Mouse (Mus musculus) liver, embryonic 12.5 days (tissue): ENCODE data around the gene Mcoln1. TPM values are rescaled to one million over a fixed set of nuclear protein-coding genes. Genes with fewer than 3 reads are reported as not detected.

ENCODE experiments used
- ATAC-seq: fragments of 200-750 bp; cut with Nextera tagmentation; 2 replicates; pipeline ENCODE4 v1.8.0; 2017; ENCODE audit warnings: moderate number of reproducible peaks, mild to moderate bottlenecking, moderate library complexity
- H3K27ac ChIP-seq: fragments of 300-500 bp; sonication (generic); 2 replicates; pipeline ENCODE4 v1.5.1; 2016; ENCODE audit warnings: mild to moderate bottlenecking
- H3K27me3 ChIP-seq: fragments of 300-500 bp; sonication (generic); replicated peaks from 2 replicates; pipeline ENCODE4 v1.6.1; 2016; ENCODE audit warnings: mild to moderate bottlenecking, moderate library complexity
- H3K36me3 ChIP-seq: fragments of 300-500 bp; sonication (generic); 2 replicates; pipeline ENCODE4 v1.6.1; 2016; ENCODE audit warnings: mild to moderate bottlenecking, moderate library complexity
- H3K4me1 ChIP-seq: fragments of 300-500 bp; sonication (generic); 2 replicates; pipeline ENCODE4 v1.6.1; 2016
- H3K4me2 ChIP-seq: fragments of 300-500 bp; sonication (generic); 2 replicates; pipeline ENCODE4 v1.6.1; 2016; ENCODE audit warnings: mild to moderate bottlenecking, moderate library complexity
- H3K4me3 ChIP-seq: fragments of 300-500 bp; sonication (generic); 2 replicates; pipeline ENCODE4 v1.5.1; 2016; ENCODE audit warnings: mild to moderate bottlenecking, moderate library complexity
- H3K9ac ChIP-seq: fragments of 300-500 bp; sonication (generic); 2 replicates; pipeline ENCODE4 v1.6.1; 2016; ENCODE audit warnings: mild to moderate bottlenecking, moderate library complexity
- H3K9me3 ChIP-seq: fragments of 300-500 bp; sonication (generic); replicated peaks from 2 replicates; pipeline ENCODE4 v1.6.1; 2016; ENCODE audit warnings: mild to moderate bottlenecking, moderate library complexity
- WGBS: fragments of 180-500 bp; shearing (Covaris S2); methylation state at CpG from one replicate; pipeline ENCODE4 v1.1.7; 2016; ENCODE audit not compliant: insufficient replicate concordance; 5-methylcytosine and 5-hydroxymethylcytosine counted together
- polyA plus RNA-seq: library from polyadenylated mRNA; unstranded; fragments of >200 nt; fragmentation: Nextera tagmentation; extraction: Ambion mirVana; gene quantifications from 2 replicates; pipeline ENCODE4 v1.2.1, GENCODE M21; 2016

The Mcoln1 gene
- polyA plus RNA-seq, 1 experiment from 2014 or later = 25.7 TPM

DNA sequence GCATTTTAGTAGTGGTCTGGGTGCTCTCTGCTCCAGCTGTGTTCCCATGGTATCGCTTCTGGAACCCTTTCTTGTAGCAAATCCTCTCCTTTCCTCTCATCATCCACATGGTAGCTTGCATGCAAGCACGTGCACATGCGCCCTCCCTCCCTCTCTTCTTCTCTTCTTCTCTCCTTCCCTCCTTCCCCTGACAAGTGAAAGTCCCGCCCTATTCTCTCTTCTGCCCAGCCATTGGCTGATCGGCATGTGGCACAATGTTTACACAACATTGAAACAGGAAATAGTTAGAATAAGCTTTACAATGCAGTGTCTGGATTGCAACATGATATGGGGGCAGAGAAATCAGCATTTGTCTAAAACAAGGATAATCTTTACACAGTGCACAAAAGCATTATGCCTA lies 18.7 kb upstream of the Mcoln1 start:
- Histone ChIP-seq H3K9me3 (no peaks in the 10 kb centered on the region), H3K27ac (no peak overlapping the region), H3K36me3 (no peaks in the 10 kb centered on the region), H3K27me3 (peaks cover 32% of the 10 kb centered on the region), H3K4me3 (no peak overlapping the region), H3K4me2 (no peak overlapping the region), H3K9ac (no peak overlapping the region), H3K4me1 (peaks cover 6% of the 10 kb centered on the region)
- 32% methylated on average over 5 of the region's 5 CpGs for WGBS
- no peak for ATAC-seq

DNA sequence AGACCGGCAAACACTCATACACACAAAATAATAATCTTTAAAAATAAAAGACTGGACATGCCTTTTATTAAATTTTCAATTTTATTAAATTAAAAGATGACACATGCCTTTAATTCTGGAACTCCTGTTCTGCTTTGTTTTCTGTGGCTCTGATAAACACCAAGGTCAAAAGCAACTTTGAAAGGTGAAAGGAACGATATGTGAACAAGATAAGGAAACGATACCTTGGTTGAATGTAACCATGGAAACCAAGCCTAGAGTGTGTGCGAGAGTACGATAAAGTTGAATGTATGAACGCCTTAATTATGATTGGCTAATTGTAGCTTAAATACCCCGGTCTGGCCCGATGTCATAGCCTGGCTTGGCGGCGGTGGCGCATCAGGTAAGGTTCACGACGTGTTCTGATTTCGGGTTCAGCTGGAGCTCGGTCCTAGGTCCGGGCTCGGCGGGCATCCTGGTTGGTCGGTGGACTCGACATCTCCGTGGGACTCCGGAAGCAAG lies 18.0 kb upstream of the Mcoln1 start:
- no peak overlapping the region for H3K27ac ChIP-seq
- ATAC-seq = no peak; the same call in 1 of the 2 replicates
- no peak overlapping the region for H3K4me2 ChIP-seq
- WGBS = 70% methylated on average over 22 of the region's 22 CpGs
- H3K36me3 ChIP-seq = no peaks in the 10 kb centered on the region
- H3K9me3 ChIP-seq = no peaks in the 10 kb centered on the region
- peaks cover 25% of the 10 kb centered on the region for H3K27me3 ChIP-seq
- no peak overlapping the region for H3K9ac ChIP-seq
- no peak overlapping the region for H3K4me3 ChIP-seq
- peaks cover 6% of the 10 kb centered on the region for H3K4me1 ChIP-seq

DNA sequence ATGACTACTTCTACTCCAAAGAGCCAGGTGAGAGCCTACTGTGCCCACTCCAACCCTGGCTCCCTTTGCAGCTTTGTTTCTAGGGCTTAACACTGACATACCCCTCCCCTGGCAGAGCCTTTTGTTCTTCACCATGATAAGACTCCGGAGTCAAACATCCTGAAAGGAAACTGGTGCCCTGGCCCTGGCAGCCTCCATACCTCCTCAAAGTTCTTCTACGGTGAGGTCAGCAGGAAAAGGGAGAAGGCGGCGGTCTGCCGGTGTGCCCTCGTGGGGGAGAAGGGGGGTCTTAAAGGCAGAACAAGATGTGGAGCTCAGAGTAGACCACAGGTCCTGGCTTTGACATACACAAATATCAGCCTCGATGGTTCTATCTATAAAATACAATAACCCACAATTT lies 16.7 kb upstream of the Mcoln1 start:
- Histone ChIP-seq H3K27ac (no peak overlapping the region), H3K4me3 (no peak overlapping the region), H3K36me3 (no peaks in the 10 kb centered on the region), H3K4me1 (peaks cover 6% of the 10 kb centered on the region), H3K9ac (no peak overlapping the region), H3K9me3 (no peaks in the 10 kb centered on the region), H3K4me2 (no peak overlapping the region), H3K27me3 (peaks cover 15% of the 10 kb centered on the region; the same call in 1 of the 2 replicates)
- WGBS = 37% methylated on average over 7 of the region's 7 CpGs
- ATAC-seq = no peak

DNA sequence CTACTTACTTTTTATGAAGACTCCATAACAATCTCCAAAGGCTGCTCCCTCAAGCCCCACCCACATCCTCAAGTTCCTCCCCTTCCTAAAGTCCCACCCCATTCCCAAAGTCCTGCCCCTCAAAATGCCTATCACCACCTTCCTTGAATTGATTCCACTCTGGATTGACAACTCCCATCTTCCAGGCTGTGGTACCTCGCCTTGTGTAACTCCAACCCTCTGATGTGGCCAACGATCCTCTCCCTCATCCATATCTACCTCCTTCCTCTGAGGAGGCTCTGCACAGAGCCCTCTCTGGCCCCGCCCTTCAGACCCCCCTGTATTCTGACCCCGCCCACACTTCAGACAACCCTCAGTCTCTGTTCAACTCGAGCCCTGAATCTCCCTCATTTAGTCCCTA lies 15.1 kb upstream of the Mcoln1 start:
- 12% methylated on average over 5 of the region's 5 CpGs for WGBS
- Histone ChIP-seq H3K4me3 (no peak overlapping the region), H3K27me3 (peaks cover 15% of the 10 kb centered on the region; the same call in 1 of the 2 replicates), H3K9ac (no peak overlapping the region), H3K36me3 (no peaks in the 10 kb centered on the region), H3K9me3 (no peaks in the 10 kb centered on the region), H3K4me2 (no peak overlapping the region), H3K27ac (no peak overlapping the region), H3K4me1 (peaks cover 6% of the 10 kb centered on the region)
- ATAC-seq = peak; percentile 40; the same call in 1 of the 2 replicates

DNA sequence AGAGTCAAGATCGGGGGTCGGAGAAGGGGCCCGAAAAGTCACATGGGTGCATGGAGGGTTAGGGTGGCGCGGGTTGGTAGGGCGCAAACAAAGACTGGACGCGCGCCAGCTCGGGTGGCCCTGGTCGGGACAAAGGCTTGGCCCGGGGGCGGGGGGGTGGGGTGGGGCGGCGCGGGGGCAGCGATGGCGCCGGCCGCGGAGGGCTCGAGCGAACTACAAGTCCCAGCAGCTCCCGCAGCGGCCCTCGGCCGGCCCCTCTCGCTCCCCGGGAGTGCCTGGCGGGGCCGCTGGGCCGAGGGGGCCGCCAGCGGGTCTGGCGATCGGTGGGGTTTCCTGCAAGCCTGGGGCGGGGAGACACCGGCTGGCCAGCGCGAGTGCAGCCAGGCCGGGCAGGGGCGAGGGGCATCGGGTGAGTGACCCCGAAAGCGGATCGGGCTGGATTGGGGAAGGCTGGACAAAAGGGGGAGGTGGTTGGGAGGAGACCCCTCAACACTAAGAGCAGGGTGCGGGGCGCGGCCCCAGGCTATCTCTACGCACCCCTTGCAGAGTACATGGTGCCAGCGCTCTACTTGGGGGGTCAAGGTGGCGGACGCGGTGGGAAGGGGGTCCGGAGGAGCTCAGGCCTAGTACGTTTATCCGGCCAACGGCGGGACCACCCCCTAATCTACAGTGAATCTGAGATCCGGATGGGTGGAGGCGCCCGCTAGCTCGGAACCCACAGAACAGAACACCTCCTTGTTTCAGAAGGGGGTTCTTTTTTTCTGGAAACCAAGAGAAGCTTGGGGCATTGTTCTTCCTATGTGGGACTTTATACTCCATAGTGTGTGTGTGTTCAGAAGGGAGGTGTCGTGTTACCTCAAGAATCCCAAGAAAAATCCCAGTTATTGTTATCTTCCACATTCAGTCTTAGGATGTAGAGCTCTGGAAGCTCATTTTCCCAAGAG lies 7.1 kb upstream of the Mcoln1 start, which contains the start of gene Zfp358:
Zfp358 (plus strand) TSS at position 238 of the 944 bp plus-strand sequence.
- peak within 1 kb of the TSS; percentile 86 for H3K9ac ChIP-seq
- H3K4me3 ChIP-seq = peak within 1 kb of the TSS; percentile 70
- peak within 1 kb of the TSS; percentile 87 for H3K4me2 ChIP-seq
- 0 out of 2 replicates have a peak, but pooled peaks cover 6% of the 10 kb centered on the region for H3K9me3 ChIP-seq
- H3K27me3 ChIP-seq = peaks cover 9% of the 10 kb centered on the region
- peak within 1 kb of the TSS; percentile 53; the same call in 1 of the 2 replicates for H3K27ac ChIP-seq
- ATAC-seq = peak; percentile 81
- peaks cover 22% of the 10 kb centered on the region for H3K36me3 ChIP-seq
- under 1% methylated on average over 64 of the region's 64 CpGs for WGBS
- H3K4me1 ChIP-seq = peaks cover 31% of the 10 kb centered on the region

DNA sequence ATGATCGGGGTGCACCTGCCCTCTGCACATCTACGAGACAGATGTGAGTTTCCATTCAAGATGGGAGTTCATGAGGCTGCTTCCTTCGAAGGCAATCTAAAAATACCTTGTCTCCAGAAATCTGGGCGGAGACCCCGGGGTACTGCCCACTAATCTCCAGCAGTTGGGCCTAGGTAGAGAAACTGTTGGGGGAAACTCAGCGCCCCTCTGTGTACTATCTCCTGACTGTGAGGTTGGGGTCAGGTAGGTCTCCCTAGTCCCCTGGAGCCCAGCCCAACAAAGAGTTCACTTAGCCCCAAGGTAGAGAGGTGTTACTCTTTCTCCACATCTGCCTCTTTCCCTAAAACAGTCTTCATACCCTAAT lies 6.4 kb upstream of the Mcoln1 start:
- peaks cover 31% of the 10 kb centered on the region for H3K4me1 ChIP-seq
- peak overlapping the region; percentile 86 for H3K9ac ChIP-seq
- 0 out of 2 replicates have a peak, but pooled peaks cover 6% of the 10 kb centered on the region for H3K9me3 ChIP-seq
- H3K27me3 ChIP-seq = peaks cover 9% of the 10 kb centered on the region
- H3K36me3 ChIP-seq = peaks cover 22% of the 10 kb centered on the region
- peak overlapping the region; percentile 87 for H3K4me2 ChIP-seq
- H3K27ac ChIP-seq = no peak overlapping the region
- WGBS = 25% methylated on average over 6 of the region's 6 CpGs
- H3K4me3 ChIP-seq = peak overlapping the region; percentile 70
- no peak for ATAC-seq

DNA sequence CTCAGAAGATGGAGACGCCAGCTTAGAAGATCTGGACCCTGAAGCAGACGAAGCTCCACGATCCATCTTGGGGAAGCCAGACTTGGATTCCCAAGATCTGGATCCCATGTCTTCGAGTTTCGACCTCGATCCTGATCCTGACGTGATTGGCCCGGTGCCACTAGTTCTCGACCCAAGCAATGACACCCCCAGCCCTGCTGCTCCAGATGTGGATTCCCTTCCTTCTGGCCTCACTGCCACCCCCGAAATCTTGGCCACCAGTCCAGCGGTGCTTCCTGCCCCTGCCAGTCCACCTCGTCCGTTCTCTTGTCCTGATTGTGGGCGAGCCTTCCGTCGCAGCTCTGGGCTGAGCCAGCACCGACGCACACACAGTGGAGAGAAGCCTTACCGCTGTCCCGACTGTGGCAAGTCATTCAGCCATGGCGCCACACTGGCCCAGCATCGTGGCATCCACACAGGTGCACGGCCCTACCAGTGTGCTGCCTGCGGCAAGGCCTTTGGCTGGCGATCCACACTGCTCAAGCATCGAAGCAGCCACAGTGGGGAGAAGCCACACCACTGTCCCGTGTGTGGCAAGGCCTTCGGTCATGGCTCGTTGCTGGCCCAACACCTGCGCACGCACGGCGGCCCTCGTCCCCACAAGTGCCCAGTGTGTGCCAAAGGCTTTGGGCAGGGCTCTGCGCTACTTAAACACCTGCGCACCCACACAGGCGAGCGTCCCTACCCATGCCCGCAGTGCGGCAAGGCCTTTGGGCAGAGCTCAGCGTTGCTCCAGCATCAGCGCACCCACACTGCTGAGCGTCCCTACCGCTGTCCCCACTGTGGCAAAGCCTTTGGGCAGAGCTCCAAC lies 4.5 kb upstream of the Mcoln1 start:
- Histone ChIP-seq H3K4me2 (no peak overlapping the region), H3K27me3 (peaks cover 9% of the 10 kb centered on the region), H3K4me1 (peaks cover 44% of the 10 kb centered on the region), H3K9ac (no peak overlapping the region), H3K9me3 (0 out of 2 replicates have a peak, but pooled peaks cover 6% of the 10 kb centered on the region), H3K4me3 (no peak overlapping the region), H3K36me3 (peaks cover 22% of the 10 kb centered on the region), H3K27ac (no peak overlapping the region)
- no peak for ATAC-seq
- WGBS = 88% methylated on average over 44 of the region's 44 CpGs

DNA sequence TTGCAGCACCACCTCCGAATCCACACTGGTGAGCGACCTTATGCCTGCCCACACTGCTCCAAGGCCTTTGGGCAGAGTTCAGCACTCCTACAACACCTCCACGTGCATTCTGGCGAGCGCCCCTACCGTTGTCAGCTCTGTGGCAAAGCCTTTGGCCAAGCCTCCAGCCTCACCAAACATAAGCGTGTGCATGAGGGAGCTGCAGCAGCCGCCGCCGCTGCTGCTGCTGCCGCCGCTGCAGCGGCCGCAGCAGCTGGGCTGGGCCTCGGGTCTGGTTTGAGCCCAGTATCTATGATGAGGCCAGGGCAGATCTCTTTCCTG lies 3.9 kb upstream of the Mcoln1 start:
- Histone ChIP-seq H3K27ac (no peak overlapping the region), H3K4me1 (peaks cover 50% of the 10 kb centered on the region), H3K9me3 (0 out of 2 replicates have a peak, but pooled peaks cover 6% of the 10 kb centered on the region), H3K36me3 (peaks cover 22% of the 10 kb centered on the region), H3K27me3 (peaks cover 9% of the 10 kb centered on the region), H3K9ac (no peak overlapping the region), H3K4me2 (no peak overlapping the region), H3K4me3 (no peak overlapping the region)
- no peak for ATAC-seq
- WGBS = 85% methylated on average over 15 of the region's 15 CpGs

DNA sequence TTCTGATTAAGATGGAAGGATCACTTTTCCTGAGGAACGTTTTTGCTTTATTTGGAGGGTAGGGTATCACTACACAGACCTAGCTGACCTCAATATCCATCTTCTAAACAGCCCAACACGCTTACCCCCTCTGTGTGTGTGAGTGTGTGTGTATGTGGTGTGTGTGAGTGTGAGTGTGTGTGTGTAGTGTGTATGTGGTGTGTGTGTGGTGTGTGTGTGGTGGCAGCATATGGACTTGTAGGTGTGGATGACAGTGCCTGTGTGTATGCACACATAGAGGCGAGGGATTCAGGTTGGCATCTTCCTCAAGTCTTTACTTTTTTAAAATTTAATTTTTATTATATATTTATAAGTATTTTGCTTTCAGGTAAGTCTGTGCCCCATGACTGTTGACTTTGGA lies 1.7 kb upstream of the Mcoln1 start:
- WGBS = 73% methylated on average over 3 of the region's 3 CpGs
- Histone ChIP-seq H3K4me2 (no peak overlapping the region), H3K36me3 (peaks cover 22% of the 10 kb centered on the region), H3K4me1 (peaks cover 50% of the 10 kb centered on the region), H3K9me3 (0 out of 2 replicates have a peak, but pooled peaks cover 6% of the 10 kb centered on the region), H3K9ac (no peak overlapping the region), H3K4me3 (no peak overlapping the region), H3K27me3 (no peaks in the 10 kb centered on the region), H3K27ac (no peak overlapping the region)
- no peak for ATAC-seq

DNA sequence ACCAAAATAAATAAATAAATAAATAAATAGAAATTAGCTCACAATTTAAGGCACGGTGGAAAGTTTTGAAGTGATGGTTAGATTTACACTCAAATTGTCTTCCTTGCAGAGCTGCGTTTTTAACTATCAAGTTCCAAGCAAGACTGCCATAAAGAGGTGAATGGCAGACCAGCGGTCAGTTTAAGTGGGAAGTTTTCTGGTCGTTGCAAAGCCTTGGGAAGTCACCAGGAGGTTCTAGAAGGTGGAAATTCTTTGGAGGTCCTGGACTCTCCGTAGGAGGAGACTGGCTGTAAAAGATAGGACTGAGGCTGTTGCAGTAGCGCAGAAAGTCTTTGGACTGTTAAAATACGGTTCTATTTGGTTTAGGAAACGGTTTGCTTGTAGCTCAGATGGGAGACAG lies 506 bp upstream of the Mcoln1 start:
- Histone ChIP-seq H3K4me1 (peaks cover 39% of the 10 kb centered on the region), H3K27me3 (no peaks in the 10 kb centered on the region), H3K4me2 (peak overlapping the region; percentile 96), H3K27ac (peak overlapping the region; percentile 90), H3K36me3 (peaks cover 22% of the 10 kb centered on the region), H3K9me3 (0 out of 2 replicates have a peak, but pooled peaks cover 6% of the 10 kb centered on the region), H3K9ac (peak overlapping the region; percentile 87), H3K4me3 (peak overlapping the region; percentile 80)
- ATAC-seq = no peak; the same call in 1 of the 2 replicates
- 6% methylated on average over 8 of the region's 8 CpGs for WGBS

DNA sequence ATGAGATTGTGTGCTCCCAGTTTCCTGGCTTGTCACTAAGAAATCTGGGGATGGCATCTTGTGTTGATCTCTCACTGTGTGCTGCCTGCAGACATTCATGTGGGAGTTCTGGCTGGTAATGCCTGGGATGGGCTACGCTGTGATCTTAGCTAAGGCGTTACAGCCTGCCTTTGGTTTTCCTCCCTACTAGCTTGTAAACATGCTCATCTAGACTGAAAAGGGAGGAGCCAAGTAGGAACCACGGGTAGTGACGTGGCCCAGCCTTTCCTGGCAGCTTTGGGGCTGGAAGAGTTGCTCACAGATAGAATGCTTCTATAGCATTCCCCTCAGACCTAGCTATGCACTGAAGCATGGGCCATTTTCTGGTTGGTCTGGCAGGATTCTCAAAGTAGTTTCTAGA lies 2.0 kb downstream of the Mcoln1 start:
- Histone ChIP-seq H3K9ac (peak overlapping the region; percentile 87; the same call in 1 of the 2 replicates), H3K36me3 (peaks cover 21% of the 10 kb centered on the region), H3K27me3 (no peaks in the 10 kb centered on the region), H3K4me1 (peaks cover 33% of the 10 kb centered on the region), H3K4me2 (no peak overlapping the region), H3K27ac (no peak overlapping the region), H3K9me3 (no peaks in the 10 kb centered on the region), H3K4me3 (no peak overlapping the region)
- 53% methylated on average over 4 of the region's 4 CpGs for WGBS
- no peak for ATAC-seq
